Mouse (Mus musculus) layer of hippocampus, adult 9-11 months (tissue): ENCODE data around the gene Armc8.

Experiments
- DNase-seq: peaks from one replicate; pipeline ENCODE4 v3.0.0; 2022

The Armc8 gene

GRCm38 (mm10) chr9:99444590-99445178, 124.0 kb downstream of the Armc8 start:
- no peak for DNase-seq

- no peak for DNase-seq
Measured at GRCm38 (mm10) chr9:99441647-99442433, 126.9 kb downstream of the Armc8 start.

DNA sequence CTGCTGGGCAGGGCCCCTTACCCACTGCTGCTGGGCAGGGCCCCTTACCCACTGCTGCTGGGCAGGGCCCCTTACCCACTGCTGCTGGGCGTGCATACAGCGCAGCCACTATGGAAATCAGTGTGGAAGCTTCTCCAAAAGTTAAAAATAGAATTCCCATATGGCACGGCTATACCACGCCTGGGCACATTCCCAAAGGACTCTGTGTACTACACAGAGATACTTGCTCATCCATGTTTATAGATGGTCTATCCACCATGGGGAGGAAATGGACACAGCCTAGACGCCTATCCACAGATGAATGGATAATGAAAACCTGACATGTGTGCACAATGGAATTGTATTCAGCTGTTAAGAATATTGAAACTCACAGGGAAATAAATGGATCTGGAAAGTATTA, 127.8 kb downstream of the Armc8 start:
- DNase-seq: peak; percentile 62

DNA sequence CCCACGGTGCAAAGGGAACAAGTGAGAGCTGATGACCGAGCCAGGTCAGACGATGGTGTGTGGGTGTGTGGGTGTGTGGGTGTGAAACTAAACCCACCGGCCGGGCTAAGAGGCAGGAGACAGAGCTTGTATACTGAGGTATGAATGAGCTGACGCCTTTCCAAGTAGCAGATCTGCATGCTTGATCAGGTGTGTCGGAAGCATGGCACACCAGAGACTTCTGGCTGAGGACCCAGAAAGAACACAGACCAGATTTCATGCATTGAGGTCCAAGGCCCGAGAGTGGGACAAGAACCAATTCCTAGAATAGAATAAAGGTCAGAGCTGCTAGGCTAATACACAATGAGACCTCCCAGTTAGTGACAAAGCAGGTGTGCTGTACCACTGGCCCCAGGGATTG, 129.6 kb downstream of the Armc8 start:
- DNase-seq: no peak

- DNase-seq: no peak
Measured at GRCm38 (mm10) chr9:99437781-99438565, 130.7 kb downstream of the Armc8 start.

- DNase-seq: no peak
Measured at GRCm38 (mm10) chr9:99437031-99437764, 131.5 kb downstream of the Armc8 start, which contains the start of gene Mras. TSS of gene Mras (minus strand) at chr9:99437381.

- peak; percentile 58 for DNase-seq
Measured at GRCm38 (mm10) chr9:99436182-99437030, 132.3 kb downstream of the Armc8 start.

DNA sequence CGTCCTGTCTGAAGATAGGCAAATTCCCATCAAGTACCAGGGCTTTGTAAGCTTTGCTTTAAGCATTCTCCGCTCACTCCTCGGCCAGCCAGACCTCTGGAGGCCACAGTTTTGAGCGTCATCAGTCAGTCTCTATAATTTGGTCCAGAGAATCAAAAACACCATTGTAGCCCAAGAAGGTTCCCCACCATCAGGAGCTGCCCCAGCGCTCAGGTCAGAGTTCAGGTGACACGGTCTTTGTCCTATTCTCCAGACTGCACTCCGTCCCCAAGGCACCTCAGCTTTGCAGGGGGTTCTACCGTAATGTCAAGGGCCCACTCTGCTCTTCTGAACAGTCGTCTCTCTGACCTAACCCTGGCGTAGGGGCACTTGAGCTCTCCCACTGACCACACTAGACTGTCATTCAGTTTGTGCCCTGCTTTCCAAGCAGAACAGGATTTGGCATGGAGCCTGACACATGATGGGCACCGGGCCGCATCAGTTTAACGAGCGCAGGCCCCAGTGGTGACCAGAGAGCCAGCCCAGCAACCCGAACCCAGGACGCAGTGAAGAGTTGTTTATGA, 133.0 kb downstream of the Armc8 start:
- DNase-seq: no peak

DNA sequence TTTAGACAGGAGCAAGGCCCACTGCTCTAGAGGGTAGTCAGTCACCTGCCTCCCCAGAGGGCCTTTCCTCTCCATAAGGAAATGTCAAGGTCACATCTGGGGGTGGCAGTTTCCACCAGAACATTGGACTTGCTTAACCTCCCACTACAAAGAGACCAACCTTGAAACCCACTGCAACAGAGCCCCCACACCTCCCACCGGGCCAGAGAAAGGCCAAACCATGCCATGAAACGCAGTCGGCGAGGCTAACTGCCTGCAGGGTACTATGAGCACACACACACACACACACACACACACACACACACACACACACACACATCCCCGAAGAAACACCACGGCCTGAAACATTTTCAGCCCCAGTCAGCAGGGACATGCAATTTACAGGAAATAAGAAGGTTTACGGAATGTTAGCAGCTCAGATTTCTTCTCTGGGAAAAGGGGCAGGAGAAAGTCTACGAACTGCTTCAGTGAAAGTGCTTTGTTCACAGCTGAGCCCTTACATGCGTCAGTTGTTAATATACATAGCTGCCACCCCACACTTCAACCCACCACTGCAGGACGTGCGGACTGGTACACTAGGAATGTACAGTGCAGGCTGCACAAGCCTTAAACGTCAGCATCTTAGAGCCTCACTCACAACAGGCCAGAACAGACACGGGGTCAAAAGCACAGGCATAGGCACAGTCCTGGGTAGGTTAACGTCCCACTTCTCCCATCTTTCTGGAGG, 133.6 kb downstream of the Armc8 start:
- no peak for DNase-seq

DNA sequence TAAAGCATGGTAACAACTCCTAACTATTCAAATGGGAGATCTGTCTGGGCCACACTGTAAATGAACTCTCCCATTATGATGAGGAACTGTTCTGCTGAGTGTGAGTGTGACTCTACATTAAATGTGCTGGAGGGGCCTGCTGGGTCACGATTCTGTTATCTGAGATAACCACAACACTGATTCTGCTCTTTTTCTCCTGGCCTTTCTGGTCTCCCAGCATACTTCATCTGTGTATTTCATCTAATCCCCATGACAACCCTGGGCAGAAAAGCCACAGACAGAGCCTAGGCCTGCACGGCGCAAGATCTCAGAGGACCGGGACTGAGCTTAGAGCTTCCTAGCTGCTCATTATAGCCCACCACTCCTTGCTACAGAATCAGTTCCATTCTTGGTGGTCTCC, 136.2 kb downstream of the Armc8 start:
- no peak for DNase-seq

GRCm38 (mm10) chr9:99431963-99432362, 136.7 kb downstream of the Armc8 start:
- no peak for DNase-seq

GRCm38 (mm10) chr9:99431346-99431745, 137.4 kb downstream of the Armc8 start:
- DNase-seq: peak; percentile 57

DNA sequence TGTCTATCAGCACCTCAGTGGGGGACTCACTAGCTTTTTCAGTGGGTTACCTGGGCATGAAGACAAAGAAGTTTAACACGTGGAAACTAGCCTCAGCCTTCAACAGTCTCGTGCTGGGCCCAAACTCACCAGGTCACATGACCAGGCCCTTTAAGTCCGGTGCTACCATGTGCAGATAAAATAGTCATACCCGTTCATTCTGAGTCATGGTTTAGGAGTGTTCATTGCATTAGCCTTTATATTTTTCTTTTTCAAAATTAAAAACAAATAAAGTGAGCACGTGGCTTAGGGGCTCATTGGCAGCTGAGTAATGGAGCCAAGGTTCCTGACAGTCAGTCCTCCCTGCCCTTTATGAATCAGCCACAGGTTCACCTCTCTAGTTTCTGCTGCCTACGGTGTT, 137.9 kb downstream of the Armc8 start:
- no peak for DNase-seq

GRCm38 (mm10) chr9:99429845-99430244, 138.9 kb downstream of the Armc8 start:
- peak; percentile 77 for DNase-seq

GRCm38 (mm10) chr9:99428601-99429331, 139.9 kb downstream of the Armc8 start:
- no peak for DNase-seq
